Mouse (Mus musculus) liver, postnatal 0 days (tissue): ENCODE results near the gene Cyp2d11.

ENCODE experiments used
- CTCF ChIP-seq: sonication (generic); IDR thresholded peaks from 2 replicates; pipeline ENCODE4 v1.5.1; 2016; ENCODE audit warnings: antibody characterized with exemption, low read depth
- EP300 ChIP-seq: IDR thresholded peaks from 2 replicates; pipeline ENCODE4 v1.6.1; 2016; ENCODE audit warnings: antibody characterized with exemption, low read depth, mild to moderate bottlenecking

DNA sequence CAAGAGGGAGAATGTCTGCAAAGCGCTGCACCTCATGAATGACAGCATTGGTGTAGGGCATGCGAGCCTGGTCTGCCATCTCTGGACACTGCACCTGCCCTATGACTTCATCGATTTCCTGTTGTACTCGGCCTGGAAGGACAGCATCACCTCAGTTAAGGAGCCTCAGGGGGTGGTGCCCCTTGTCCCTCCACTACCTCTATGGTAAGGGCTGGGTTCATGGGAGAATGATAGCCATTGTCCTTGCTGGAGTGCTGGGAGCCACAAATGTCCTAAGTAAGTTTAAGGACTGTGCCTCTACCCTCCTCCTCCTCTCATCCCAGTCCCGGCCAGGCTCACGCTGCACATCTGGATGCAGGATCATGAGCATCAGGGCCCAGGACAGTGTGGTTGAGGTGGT, 21.4 kb downstream of the Cyp2d11 start:
- TF ChIP-seq EP300 (no peak), CTCF (no peak)
